Mouse (Mus musculus): Measurements from ENCODE around the gene Itm2b.

DNA sequence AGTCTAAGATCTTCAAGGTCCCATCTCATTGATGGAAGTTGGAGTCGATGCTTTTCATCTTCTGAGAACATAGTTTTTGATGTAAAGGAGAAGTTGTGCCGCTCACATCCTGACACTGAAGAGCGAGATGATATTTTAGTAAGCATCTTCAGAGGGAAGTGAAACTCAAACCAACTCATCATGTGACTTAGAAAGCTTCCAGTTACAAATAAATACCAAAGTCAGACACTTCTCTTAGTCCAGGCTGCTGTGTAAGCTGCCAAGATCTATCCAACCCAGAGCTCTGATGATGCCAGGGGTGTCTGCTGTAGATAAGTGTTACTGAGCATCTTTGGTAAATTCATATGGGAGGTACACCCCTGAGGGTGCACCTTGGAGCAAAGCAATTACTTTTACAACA lies 51.2 kb downstream of the Itm2b start:
- TF ChIP-seq TAL1 (conservative IDR thresholded peaks at IDR 0.05; ENCODE audit: low read depth, low read length) = no peak
- no peak for TF ChIP-seq CTCF (IDR thresholded peaks at IDR 0.05; ENCODE audit: low read depth, low read length)
- TF ChIP-seq GATA1 (IDR thresholded peaks at IDR 0.05; ENCODE audit: borderline replicate concordance, low read length) = no peak
- TF ChIP-seq POLR2AphosphoS5 (IDR thresholded peaks at IDR 0.05; ENCODE audit: insufficient replicate concordance, low read depth, low read length) = no peak
